Mouse (Mus musculus) naive thymus-derived CD4-positive, alpha-beta T cell, adult 2 months (primary cell): ENCODE results near the gene Plekhg4.

Source experiments
- DNase-seq: peaks from one replicate; pipeline ENCODE4 v3.0.0-alpha.2; 2011; ENCODE audit warnings: low read depth

Plekhg4 gene

DNA sequence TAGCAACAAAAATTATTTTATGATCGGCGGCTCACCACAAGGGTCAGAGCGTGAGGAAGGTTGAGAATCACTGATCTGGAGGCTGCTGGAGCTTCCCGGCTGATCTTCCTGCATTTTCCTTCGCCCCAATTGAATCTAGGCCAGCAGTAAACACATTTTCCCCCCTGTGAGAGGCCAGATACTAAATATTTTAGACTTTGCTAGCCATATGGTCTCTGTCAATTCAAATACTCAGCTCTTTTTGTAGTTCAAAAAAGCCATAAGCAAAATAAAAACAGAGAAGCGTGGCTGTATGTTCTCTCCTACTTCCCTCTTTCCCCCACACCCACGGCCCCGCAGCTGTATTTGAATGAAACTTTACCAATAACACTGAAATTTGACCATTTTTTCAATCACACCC, 30.4 kb downstream of the Plekhg4 start:
- no peak for DNase-seq

DNA sequence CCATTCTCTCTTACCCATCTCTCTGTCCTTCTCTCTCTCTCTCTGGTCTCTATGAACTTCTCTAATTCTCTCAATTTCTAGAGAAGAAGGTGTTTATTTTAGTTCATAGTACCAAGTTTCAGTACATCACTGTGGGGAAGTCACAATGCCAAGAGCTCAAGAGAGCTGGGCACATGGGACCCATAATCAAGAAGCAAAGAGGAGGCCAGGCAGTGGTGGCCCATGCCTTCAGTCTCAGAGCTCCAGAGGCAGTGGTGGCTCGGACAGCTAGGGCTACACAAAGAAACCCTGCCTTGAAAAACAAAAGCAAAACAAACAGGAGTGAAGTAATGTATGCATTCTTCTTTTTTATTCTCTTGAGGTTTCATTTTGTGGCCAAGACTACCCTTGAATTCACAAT, 31.4 kb downstream of the Plekhg4 start:
- no peak for DNase-seq

DNA sequence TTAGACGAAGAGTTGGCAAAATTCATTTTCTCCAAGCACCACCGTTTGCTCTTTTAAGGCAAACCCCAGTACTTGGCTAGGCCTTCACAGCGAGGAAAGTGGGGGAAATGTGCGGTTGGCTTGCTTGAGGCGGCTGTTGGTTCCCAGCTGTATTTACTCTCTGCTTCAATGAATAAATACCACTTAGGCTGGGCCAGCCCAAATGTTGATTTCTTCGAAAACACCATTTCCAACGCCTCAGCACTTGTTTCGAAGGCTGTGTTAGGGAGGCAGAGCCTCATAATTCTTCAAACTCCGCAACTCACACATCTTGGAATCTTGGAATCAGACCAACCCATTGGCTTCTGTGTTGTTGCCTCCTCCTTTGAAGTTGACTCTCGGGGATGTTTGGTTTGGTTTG, 33.3 kb downstream of the Plekhg4 start:
- DNase-seq: no peak

DNA sequence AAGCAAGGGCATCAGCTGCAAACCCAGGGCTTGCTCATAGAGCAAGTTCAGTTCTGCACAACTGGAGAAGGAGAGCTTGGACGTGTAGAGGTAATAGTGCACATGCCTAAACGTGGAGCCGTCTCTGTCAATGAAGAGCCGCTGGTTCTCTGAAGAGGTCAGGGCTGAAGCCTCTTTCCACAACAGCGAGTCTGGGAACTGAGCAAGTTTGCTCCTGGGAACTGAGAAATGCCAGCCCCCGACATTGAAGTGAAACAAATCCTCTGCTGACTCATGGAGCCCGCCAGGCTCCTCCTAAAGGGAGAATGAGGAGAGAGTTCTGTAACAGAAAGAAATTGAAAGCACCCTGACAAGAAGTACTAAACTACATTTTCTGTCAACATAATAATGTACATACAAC, 35.3 kb downstream of the Plekhg4 start:
- DNase-seq: no peak

DNA sequence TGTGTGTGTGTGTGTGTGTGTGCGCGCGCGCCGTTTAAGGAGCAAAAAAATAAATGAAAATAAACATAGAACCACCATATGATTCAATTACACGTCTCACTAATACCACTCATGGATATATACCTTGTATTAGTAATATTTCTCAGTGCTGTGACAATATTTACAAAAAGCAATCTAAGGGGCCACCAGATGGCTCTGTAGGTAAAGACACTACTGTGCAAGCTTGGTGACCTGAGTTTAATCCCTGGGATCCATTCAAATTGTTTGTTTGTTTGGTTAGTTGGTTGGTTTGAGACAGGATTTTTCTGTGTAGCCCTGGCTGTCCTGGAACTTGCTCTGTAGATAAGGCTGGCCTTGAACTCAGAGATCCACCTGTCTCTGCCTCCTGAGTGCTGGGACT, 36.9 kb downstream of the Plekhg4 start:
- DNase-seq: no peak

DNA sequence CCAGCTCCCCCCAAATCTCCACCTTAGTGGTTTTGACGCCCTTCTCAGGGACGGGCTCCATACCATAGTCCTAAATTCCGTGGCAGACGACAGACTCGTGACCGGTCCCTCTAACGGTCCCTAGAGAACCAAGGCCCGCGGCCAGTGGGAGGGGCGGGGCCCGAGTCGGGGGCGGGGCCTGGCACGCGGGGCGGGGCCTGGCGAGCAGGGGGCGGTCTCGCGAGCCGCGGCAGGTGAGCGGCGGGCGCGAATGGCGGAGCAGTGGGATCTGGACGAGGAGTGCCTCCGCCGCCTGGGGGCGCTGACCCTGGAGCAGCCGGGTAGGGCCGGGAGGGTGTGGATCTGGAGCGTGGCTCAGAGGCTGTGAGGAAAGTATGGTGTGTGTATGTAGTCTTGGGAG, 40.3 kb downstream of the Plekhg4 start, which contains the start of the genes Kctd19 and Lrrc36:
Gene Kctd19, minus strand, starts transcription at position 112 of the 400 bp plus-strand sequence.
Gene Lrrc36, plus strand, starts transcription at position 181 of the 400 bp plus-strand sequence.
- DNase-seq: no peak

DNA sequence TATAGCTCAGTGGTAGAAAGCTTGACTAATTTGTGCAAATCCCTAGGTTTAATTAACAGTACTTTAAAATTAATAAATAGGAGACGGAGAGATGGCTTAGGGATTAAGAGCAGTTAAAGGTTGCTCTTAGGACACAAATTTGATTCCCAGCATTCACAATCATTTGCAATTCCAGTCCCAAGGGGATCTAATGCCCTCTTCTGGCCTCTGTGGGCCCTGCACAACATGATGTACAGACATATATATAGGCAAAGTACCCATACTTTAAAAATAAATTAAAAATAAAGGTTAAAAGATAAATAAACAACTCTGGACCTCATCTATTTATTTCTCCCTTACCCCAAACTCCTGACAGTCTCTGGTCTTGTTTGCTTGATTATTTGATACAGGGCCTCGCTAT, 45.9 kb downstream of the Plekhg4 start:
- no peak for DNase-seq

DNA sequence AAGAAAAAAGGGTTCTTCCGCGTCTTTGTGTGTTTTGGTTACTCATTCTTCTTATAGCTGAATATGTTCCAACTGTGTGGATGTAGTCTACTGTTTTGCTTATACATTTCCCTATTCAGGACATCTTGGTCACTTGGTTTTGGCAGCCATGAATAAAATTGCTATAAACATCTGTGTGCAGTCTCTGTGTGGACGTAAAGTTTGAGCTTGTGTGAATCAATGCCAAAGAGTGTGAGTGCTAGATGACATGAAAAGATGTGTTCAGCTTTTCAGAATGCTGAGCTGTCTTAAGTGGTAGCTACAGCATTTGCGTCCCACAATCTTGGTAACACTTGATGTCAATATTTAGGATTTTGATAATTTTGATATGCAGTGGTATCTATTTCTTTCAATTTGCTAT, 46.7 kb downstream of the Plekhg4 start:
- no peak for DNase-seq

DNA sequence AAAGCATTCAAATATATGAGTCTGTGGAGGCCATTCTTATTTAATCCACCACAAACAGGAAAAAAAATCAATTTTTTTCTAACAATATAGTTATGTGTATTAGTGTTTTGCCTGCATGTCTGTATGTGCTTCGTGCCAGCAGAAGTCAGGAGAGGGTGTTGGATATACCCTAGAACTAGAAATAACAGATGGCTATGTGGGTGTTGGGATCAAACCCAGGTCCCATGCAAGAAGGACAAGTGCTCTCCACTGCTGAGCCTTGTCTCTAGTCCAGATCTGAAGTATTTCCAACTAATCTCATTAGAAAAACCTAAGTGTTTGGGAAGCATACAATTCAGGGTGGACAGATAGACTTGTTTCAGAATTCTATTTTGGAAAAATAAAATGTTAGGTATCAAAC, 48.9 kb downstream of the Plekhg4 start:
- no peak for DNase-seq

DNA sequence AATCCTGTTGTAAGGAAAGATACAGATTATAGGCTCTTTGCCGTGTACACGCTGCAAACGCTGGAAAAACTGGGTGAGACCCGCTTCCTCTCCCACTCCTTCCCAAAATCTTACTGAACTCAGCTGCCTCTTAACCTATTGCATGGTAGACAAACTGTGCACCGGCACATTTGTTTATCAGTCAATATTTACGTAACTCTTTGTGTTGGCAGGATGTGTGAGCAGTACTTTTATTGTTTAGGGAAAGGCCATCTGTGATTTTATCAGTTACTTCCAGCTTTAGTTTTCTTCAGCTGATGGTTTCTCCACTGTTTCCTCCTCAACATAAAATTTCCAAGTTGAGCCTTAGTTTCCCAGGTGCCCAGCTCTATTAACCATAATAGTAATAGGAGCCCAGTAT, 53.8 kb downstream of the Plekhg4 start:
- no peak for DNase-seq

DNA sequence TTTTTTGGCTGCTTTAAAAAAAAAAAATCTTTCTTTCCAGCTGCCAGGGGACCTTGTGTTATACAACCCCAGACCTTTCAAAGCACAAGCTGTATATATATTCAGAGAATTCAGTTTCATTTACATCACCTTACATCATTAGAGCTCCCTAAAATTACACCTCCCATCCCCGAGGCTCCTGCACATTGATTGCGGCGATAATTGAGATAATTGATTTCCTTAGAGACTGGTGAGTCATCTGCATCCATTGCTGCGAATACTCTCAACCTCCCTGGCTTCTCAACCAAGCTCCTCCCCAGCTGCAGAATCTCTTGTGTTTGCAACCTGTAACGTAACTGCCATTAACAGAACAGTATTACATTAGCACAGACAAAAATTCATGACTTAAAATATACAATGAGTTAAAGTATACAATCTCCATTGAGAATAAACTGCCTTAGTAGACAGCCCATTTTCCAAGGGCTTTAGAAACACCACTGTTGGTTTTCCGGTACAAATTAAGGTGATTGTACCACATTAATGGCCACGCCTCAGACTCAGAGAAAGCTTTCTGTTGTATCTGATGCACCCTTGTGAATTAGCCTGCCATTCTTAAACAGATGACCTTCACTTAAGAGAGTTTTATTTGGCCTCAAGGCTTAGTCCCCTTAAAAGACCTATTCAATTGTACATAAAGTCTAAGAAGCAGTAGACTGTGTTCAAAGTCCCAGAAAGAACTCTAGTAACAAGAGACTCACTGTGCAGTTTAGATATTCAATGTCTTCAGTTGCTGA, 58.9 kb downstream of the Plekhg4 start:
- no peak for DNase-seq
